Mouse (Mus musculus) hindbrain, embryonic 14.5 days (tissue): ENCODE measurements at regions not wholly inside any gene's neighbourhood (a gene's known extent, or its start where the extent isn't known, plus 50 kb on each side); places are given as distances from the start of the nearest gene placed in this dataset.

Experiments
- ATAC-seq: fragments of 200-750 bp; cut with Nextera tagmentation; 2 replicates; pipeline ENCODE4 v1.8.0; 2017; ENCODE audit warnings: moderate number of reproducible peaks, mild to moderate bottlenecking, moderate TSS enrichment, moderate library complexity; ENCODE audit not compliant: low FRiP score
- DNase-seq: peaks from one replicate; pipeline ENCODE4 v3.0.0-alpha.2; 2015; ENCODE audit warnings: low spot score
- H3K27ac ChIP-seq: fragments of 300-500 bp; sonication (generic); 2 replicates; pipeline ENCODE4 v1.5.1; 2014; ENCODE audit warnings: mild to moderate bottlenecking, moderate library complexity
- H3K27me3 ChIP-seq: fragments of 300-500 bp; sonication (generic); 2 replicates; pipeline ENCODE4 v1.6.1; 2014; ENCODE audit warnings: mild to moderate bottlenecking, low read length, mixed read lengths; ENCODE audit not compliant: control insufficient read depth, insufficient read depth
- H3K36me3 ChIP-seq: fragments of 300-500 bp; sonication (generic); replicated peaks from 2 replicates; pipeline ENCODE4 v1.6.1; 2014; ENCODE audit not compliant: control insufficient read depth, insufficient read depth
- H3K4me1 ChIP-seq: fragments of 300-500 bp; sonication (generic); replicated peaks from 2 replicates; pipeline ENCODE4 v1.6.1; 2014; ENCODE audit warnings: antibody characterized with exemption, low read length, mixed read lengths; ENCODE audit not compliant: control insufficient read depth, insufficient read depth
- H3K4me2 ChIP-seq: fragments of 300-500 bp; sonication (generic); replicated peaks from 2 replicates; pipeline ENCODE4 v1.6.1; 2014; ENCODE audit warnings: mild to moderate bottlenecking, moderate library complexity
- H3K4me3 ChIP-seq: fragments of 300-500 bp; sonication (generic); replicated peaks from 2 replicates; pipeline ENCODE4 v1.5.1; 2014; ENCODE audit warnings: mild to moderate bottlenecking, low read length
- H3K9ac ChIP-seq: fragments of 300-500 bp; sonication (generic); 2 replicates; pipeline ENCODE4 v1.6.1; 2014
- H3K9me3 ChIP-seq: fragments of 300-500 bp; sonication (generic); 2 replicates; pipeline ENCODE4 v1.6.1; 2016; ENCODE audit warnings: low read length; ENCODE audit not compliant: control insufficient read depth
- WGBS: fragments of 180-500 bp; shearing (Covaris S2); extraction: QIAGEN DNeasy Blood & Tissue Kit; methylation state at CpG from one replicate; pipeline ENCODE4 v1.1.7; 2014; 5-methylcytosine and 5-hydroxymethylcytosine counted together

GRCm38 (mm10) chr8:27938559-27939492 lies 491.4 kb downstream of the Poteg start:
- Histone ChIP-seq H3K27me3 (no peaks in the 10 kb centered on the region), H3K4me3 (no peak overlapping the region), H3K9ac (no peak overlapping the region), H3K27ac (no peak overlapping the region), H3K4me2 (no peak overlapping the region), H3K4me1 (no peaks in the 10 kb centered on the region), H3K9me3 (no peaks in the 10 kb centered on the region), H3K36me3 (no peaks in the 10 kb centered on the region)
- 62% methylated on average over 12 of the region's 12 CpGs for whole genome bisulfite sequencing
- no peak for ATAC-seq
- DNase-seq = no peak

- no peaks in the 10 kb centered on the region for H3K36me3 ChIP-seq
- no peaks in the 10 kb centered on the region for H3K4me1 ChIP-seq
- no peak overlapping the region for H3K9ac ChIP-seq
- 0 out of 2 replicates have a peak, but pooled peaks cover 4% of the 10 kb centered on the region for H3K9me3 ChIP-seq
- DNase-seq (no peak), ATAC-seq (no peak)
- no peak overlapping the region for H3K4me2 ChIP-seq
- H3K27ac ChIP-seq = no peak overlapping the region
- no peak overlapping the region for H3K4me3 ChIP-seq
- no peaks in the 10 kb centered on the region for H3K27me3 ChIP-seq
Observed at GRCm38 (mm10) chr8:27955000-27955399, 507.5 kb downstream of the Poteg start.

DNA sequence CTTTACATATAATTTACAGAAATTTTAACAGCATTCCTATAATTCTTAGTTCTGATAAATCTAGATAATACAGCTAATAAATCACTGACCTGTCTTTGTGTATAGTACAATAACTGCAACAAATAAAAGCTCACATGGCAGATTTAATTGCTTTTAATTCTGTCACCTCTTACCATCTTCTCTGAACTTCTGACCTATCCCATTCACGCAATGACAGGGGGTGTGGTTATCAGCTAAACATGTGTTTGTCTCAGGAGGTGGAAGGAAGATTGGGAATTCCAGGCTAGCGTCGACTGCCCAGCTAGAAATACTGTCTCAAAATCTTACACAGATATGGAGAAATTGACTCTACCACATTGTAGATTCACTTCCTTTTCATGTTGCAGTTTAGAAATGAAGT lies 533.5 kb downstream of the Poteg start:
- no peak overlapping the region for H3K9ac ChIP-seq
- H3K4me2 ChIP-seq = no peak overlapping the region
- no peaks in the 10 kb centered on the region for H3K9me3 ChIP-seq
- H3K27ac ChIP-seq = no peak overlapping the region
- DNase-seq (no peak), ATAC-seq (no peak)
- H3K4me1 ChIP-seq = no peaks in the 10 kb centered on the region
- H3K27me3 ChIP-seq = no peaks in the 10 kb centered on the region
- H3K4me3 ChIP-seq = no peak overlapping the region
- 8% methylated on average over 3 of the region's 3 CpGs for WGBS
- no peaks in the 10 kb centered on the region for H3K36me3 ChIP-seq

DNA sequence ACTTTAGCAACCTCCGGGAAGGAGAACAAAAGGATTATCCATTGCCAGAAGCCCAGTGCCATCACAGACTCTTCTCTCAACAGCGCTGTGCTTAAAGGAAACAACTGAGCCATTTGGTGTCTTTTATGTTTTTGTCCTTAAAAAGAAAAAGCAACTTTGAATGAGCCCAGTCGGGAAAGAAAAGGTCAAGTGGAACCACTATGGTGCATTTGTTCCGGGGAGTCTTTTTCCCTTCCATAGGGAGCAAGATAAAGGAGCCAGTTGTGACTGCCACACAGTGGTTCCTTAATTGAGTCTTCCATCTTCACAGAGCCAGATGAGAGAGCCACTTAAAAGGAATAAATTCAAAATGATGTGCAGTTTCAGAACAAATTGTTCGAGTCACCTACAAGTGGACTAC lies 534.3 kb downstream of the Poteg start:
- no peak overlapping the region for H3K9ac ChIP-seq
- no peaks in the 10 kb centered on the region for H3K4me1 ChIP-seq
- H3K4me3 ChIP-seq = no peak overlapping the region
- ATAC-seq (no peak), DNase-seq (no peak)
- WGBS = 10% methylated on average over 5 of the region's 5 CpGs
- no peaks in the 10 kb centered on the region for H3K27me3 ChIP-seq
- H3K36me3 ChIP-seq = no peaks in the 10 kb centered on the region
- no peak overlapping the region for H3K4me2 ChIP-seq
- H3K9me3 ChIP-seq = no peaks in the 10 kb centered on the region
- no peak overlapping the region for H3K27ac ChIP-seq

GRCm38 (mm10) chr8:28012849-28013248 lies 565.4 kb downstream of the Poteg start:
- Histone ChIP-seq H3K4me3 (no peak overlapping the region), H3K9ac (no peak overlapping the region), H3K9me3 (no peaks in the 10 kb centered on the region), H3K27ac (no peak overlapping the region), H3K4me2 (no peak overlapping the region), H3K36me3 (no peaks in the 10 kb centered on the region), H3K27me3 (no peaks in the 10 kb centered on the region), H3K4me1 (no peaks in the 10 kb centered on the region)
- ATAC-seq (0 out of 2 replicates have a peak, but pooled peaks have one; percentile 46), DNase-seq (no peak)
- 75% methylated on average over 4 of the region's 4 CpGs for WGBS
